Mouse (Mus musculus) spleen, adult 12 weeks (tissue): Measurements from ENCODE around the gene Fbxo42.

Experiments used
- DNase-seq: peaks from one replicate; pipeline ENCODE4 v3.0.0; 2022; ENCODE audit warnings: low spot score

The Fbxo42 gene

GRCm38 (mm10) chr4:141175783-141176182 lies 28.1 kb downstream of the Fbxo42 start:
- no peak for DNase-seq

GRCm38 (mm10) chr4:141176328-141176838 lies 28.7 kb downstream of the Fbxo42 start:
- DNase-seq: no peak

- no peak for DNase-seq
Observed at GRCm38 (mm10) chr4:141178500-141178899, 30.8 kb downstream of the Fbxo42 start.

- no peak for DNase-seq
Observed at GRCm38 (mm10) chr4:141180831-141181230, 33.1 kb downstream of the Fbxo42 start.

GRCm38 (mm10) chr4:141181981-141182380 lies 34.3 kb downstream of the Fbxo42 start:
- DNase-seq: no peak

GRCm38 (mm10) chr4:141183932-141184331 lies 36.2 kb downstream of the Fbxo42 start:
- DNase-seq: no peak

GRCm38 (mm10) chr4:141184426-141184825 lies 36.7 kb downstream of the Fbxo42 start:
- DNase-seq: no peak

- no peak for DNase-seq
Observed at GRCm38 (mm10) chr4:141186923-141187836, 39.5 kb downstream of the Fbxo42 start.

GRCm38 (mm10) chr4:141191294-141191693 lies 43.6 kb downstream of the Fbxo42 start:
- no peak for DNase-seq

GRCm38 (mm10) chr4:141194553-141194952 lies 46.8 kb downstream of the Fbxo42 start:
- DNase-seq: no peak

- no peak for DNase-seq
Observed at GRCm38 (mm10) chr4:141196981-141197685, 49.4 kb downstream of the Fbxo42 start.

- no peak for DNase-seq
Observed at GRCm38 (mm10) chr4:141197686-141198035, 49.9 kb downstream of the Fbxo42 start.

GRCm38 (mm10) chr4:141200906-141201305 lies 53.2 kb downstream of the Fbxo42 start:
- DNase-seq: no peak

GRCm38 (mm10) chr4:141202192-141202591 lies 54.5 kb downstream of the Fbxo42 start:
- no peak for DNase-seq

GRCm38 (mm10) chr4:141204580-141205061 lies 56.9 kb downstream of the Fbxo42 start:
- no peak for DNase-seq

GRCm38 (mm10) chr4:141207081-141207480 lies 59.4 kb downstream of the Fbxo42 start:
- no peak for DNase-seq

- DNase-seq: no peak
Observed at GRCm38 (mm10) chr4:141210524-141211219, 63.0 kb downstream of the Fbxo42 start.

- DNase-seq: no peak
Observed at GRCm38 (mm10) chr4:141211646-141212045, 63.9 kb downstream of the Fbxo42 start.

GRCm38 (mm10) chr4:141212892-141213291 lies 65.2 kb downstream of the Fbxo42 start:
- DNase-seq: no peak

GRCm38 (mm10) chr4:141213342-141213741 lies 65.6 kb downstream of the Fbxo42 start:
- DNase-seq: no peak

GRCm38 (mm10) chr4:141213770-141214336 lies 66.1 kb downstream of the Fbxo42 start, which contains the start of gene Rsg1:
TSS of gene Rsg1 (plus strand) at chr4:141213956.
- DNase-seq: peak; percentile 84
